21 mouse cellular contexts compared by ENCODE assay signal in the genomic region with DNA sequence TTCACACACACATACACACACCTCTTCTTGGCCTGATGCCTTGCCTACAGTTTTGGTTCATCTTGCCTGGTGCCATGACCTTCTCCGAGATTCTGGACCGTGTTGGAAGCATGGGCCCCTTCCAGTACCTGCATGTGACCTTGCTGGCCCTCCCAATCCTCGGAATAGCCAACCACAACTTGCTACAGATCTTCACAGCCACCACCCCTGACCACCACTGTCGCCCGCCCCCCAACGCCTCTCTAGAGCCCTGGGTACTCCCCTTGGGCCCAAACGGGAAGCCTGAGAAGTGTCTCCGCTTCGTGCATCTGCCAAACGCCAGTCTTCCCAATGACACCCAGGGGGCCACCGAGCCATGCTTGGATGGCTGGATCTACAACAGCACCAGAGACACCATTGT. TPM values are rescaled to one million over a fixed set of nuclear protein-coding genes. Genes with fewer than 3 reads are reported as not detected.
DNase-seq lines count a peak whose midpoint lies in the region; ATAC-seq and TF ChIP-seq lines count a peak whose summit lies in the region.
"Had no signal": no experiment of that assay in that cellular context is flagged by ENCODE, and none has a peak within 500 bp of the region (broad histone marks: within the 10 kb centered on the region; RNA-seq: fewer than 3 reads in every experiment).

No protein-coding gene starts in this region.

- peak overlapping the region; percentile 59 for H3K4me3 ChIP-seq in kidney, adult 2 months (ENCODE audit: insufficient read depth, low read depth, low read length)
- H3K4me3 ChIP-seq in kidney, embryonic 14.5 days (ENCODE audit: low read length): no peak overlapping the region
- H3K4me3 ChIP-seq: embryonic facial prominence, embryonic 15.5 days; erythroblast, embryonic 14.5 days; forebrain, embryonic 12.5 days; heart, adult 2 months; heart, embryonic 13.5 days; hindbrain, embryonic 15.5 days had no signal

- no peaks in the 10 kb centered on the region for H3K36me3 ChIP-seq in kidney, adult 2 months (ENCODE audit: control insufficient read depth, insufficient read depth, low read length)
- no peaks in the 10 kb centered on the region for H3K36me3 ChIP-seq in kidney, embryonic 14.5 days (ENCODE audit: control insufficient read depth, insufficient read depth, low read length)
- H3K36me3 ChIP-seq: embryonic facial prominence, embryonic 15.5 days; forebrain, embryonic 12.5 days; heart, embryonic 13.5 days; hindbrain, embryonic 15.5 days had no signal

- H3K4me1 ChIP-seq in kidney, adult 2 months (ENCODE audit: control insufficient read depth, insufficient read depth, low read length): peaks cover 13% of the 10 kb centered on the region
- peaks cover 11% of the 10 kb centered on the region for H3K4me1 ChIP-seq in kidney, embryonic 14.5 days (ENCODE audit: control insufficient read depth, insufficient read depth, low read length)
- H3K4me1 ChIP-seq: embryonic facial prominence, embryonic 15.5 days; hindbrain, embryonic 15.5 days had no signal

- no peak for TF ChIP-seq CTCF in kidney, adult 2 months (conservative IDR thresholded peaks at IDR 0.05; ENCODE audit: insufficient read depth, insufficient read length, low read depth, low read length)

- no peak for ATAC-seq in kidney, embryonic 14.5 days (ENCODE audit: low FRiP score, low TSS enrichment)
- ATAC-seq: forebrain, embryonic 16.5 days had no signal

- H3K4me2 ChIP-seq in kidney, embryonic 14.5 days (replicated peaks; ENCODE audit: low read depth, low read length): no peak overlapping the region
- H3K4me2 ChIP-seq: embryonic facial prominence, embryonic 15.5 days; forebrain, embryonic 12.5 days; heart, embryonic 13.5 days; hindbrain, embryonic 15.5 days had no signal

- H3K27me3 ChIP-seq in kidney, adult 2 months (replicated peaks; ENCODE audit: control insufficient read depth, insufficient read depth, low read length): no peaks in the 10 kb centered on the region
- H3K27me3 ChIP-seq in kidney, embryonic 14.5 days (ENCODE audit: control insufficient read depth, insufficient read depth, low read length): no peaks in the 10 kb centered on the region
- H3K27me3 ChIP-seq: embryonic facial prominence, embryonic 15.5 days; forebrain, embryonic 12.5 days; heart, embryonic 13.5 days; hindbrain, embryonic 15.5 days had no signal

- no peak overlapping the region for H3K9ac ChIP-seq in kidney, embryonic 14.5 days (ENCODE audit: low read depth, low read length)
- H3K9ac ChIP-seq: embryonic facial prominence, embryonic 15.5 days; forebrain, embryonic 12.5 days; hindbrain, embryonic 15.5 days had no signal

- 56% methylated on average over 11 of the region's 11 CpGs for WGBS in kidney, adult 2 months
- 89% methylated on average over 11 of the region's 11 CpGs for WGBS in kidney, embryonic 14.5 days

- no peak for DNase-seq in kidney, adult 2 months
- DNase-seq in kidney, postnatal 25 days: peak; percentile 38 to 76
- DNase-seq in kidney, adult 18-20 months: no peak
- peak; percentile 51 for DNase-seq in kidney, postnatal 36 days
- DNase-seq in frontal cortex, postnatal 14 days (ENCODE audit: low spot score in 2 of 2): no peak
- DNase-seq: adrenal gland, adult 2 months; adrenal gland, postnatal 25 days; cerebellum, adult 2 months; cerebellum, postnatal 10 days; gastrocnemius, postnatal 14 days; heart, adult 2 months; heart, postnatal 36 days had no signal

- no peak for TF ChIP-seq POLR2A in kidney, adult 2 months (IDR thresholded peaks at IDR 0.05; ENCODE audit: low read depth, low read length)

- H3K27ac ChIP-seq in kidney, adult 2 months (ENCODE audit: insufficient read depth, low read depth, low read length): peak overlapping the region; percentile 69
- H3K27ac ChIP-seq in kidney, embryonic 14.5 days (ENCODE audit: low read depth, low read length): no peak overlapping the region
- H3K27ac ChIP-seq: embryonic facial prominence, embryonic 15.5 days; forebrain, embryonic 12.5 days; heart, adult 2 months; heart, embryonic 13.5 days; hindbrain, embryonic 15.5 days had no signal

- no peaks in the 10 kb centered on the region for H3K9me3 ChIP-seq in kidney, embryonic 14.5 days (ENCODE audit: control insufficient read depth, low read length)
- H3K9me3 ChIP-seq: embryonic facial prominence, embryonic 15.5 days; forebrain, embryonic 12.5 days; heart, embryonic 13.5 days; hindbrain, embryonic 15.5 days had no signal

RNA-seq across cellular contexts. Expression of gene Slc22a8, which starts 2.8 kb away (rescaled TPM):
- polyA plus RNA-seq in kidney, adult 2 months (2012; rRNA removed): 526 and 582 TPM in 2 replicates
- 1.7 and 3.9 TPM in 2 replicates for polyA plus RNA-seq in kidney, embryonic 14.5 days (2014; fragmentation: Nextera tagmentation; extraction: Ambion mirVana)
- polyA plus RNA-seq: erythroblast, embryonic 14.5 days had no signal

RNA-seq across cellular contexts. Expression of gene Slc22a6, which starts 24.0 kb away (rescaled TPM):
- polyA plus RNA-seq in kidney, adult 2 months (2012; rRNA removed): 355 and 358 TPM in 2 replicates
- 1.2 and 3.2 TPM in 2 replicates for polyA plus RNA-seq in kidney, embryonic 14.5 days (2014; fragmentation: Nextera tagmentation; extraction: Ambion mirVana)
- polyA plus RNA-seq: adrenal gland, adult 2 months; erythroblast, embryonic 14.5 days; gonadal fat pad, adult 2 months; heart, adult 2 months; heart, embryonic 13.5 days; heart, postnatal 0 days had no signal

Comparison
In these comparisons a context has a peak if more than half of its experiments do, and no peak if none do; other contexts are left out.
1. DNase-seq: peak in kidney, postnatal 25 days (2 of 2) and kidney, postnatal 36 days (2 of 2); none in kidney, adult 2 months (single experiment), kidney, adult 18-20 months (single experiment) and frontal cortex, postnatal 14 days (0 of 2).
2. RNA of gene Slc22a8, which starts 2.8 kb away (polyA plus RNA-seq): 526 to 582 TPM in kidney, adult 2 months; 1.7 to 3.9 TPM in kidney, embryonic 14.5 days; every median in the first group is over 100 times any median in the second.
3. RNA of gene Slc22a6, which starts 24.0 kb away (polyA plus RNA-seq): 355 to 358 TPM in kidney, adult 2 months; 1.2 to 3.2 TPM in kidney, embryonic 14.5 days; every median in the first group is over 10 times any median in the second.